In genomic region chr13:99593846-99594813, GRCm38 (mm10) we compare ENCODE assay signal across 14 mouse cellular contexts.
A peak's percentile ranks its signal among the peaks of the same experiment; 100 is the strongest.
DNase-seq lines count a peak whose midpoint lies in the region; ATAC-seq and TF ChIP-seq lines count a peak whose summit lies in the region.
"Had no signal": no experiment of that assay in that cellular context is flagged by ENCODE, and none has a peak within 500 bp of the region (broad histone marks: within the 10 kb centered on the region; RNA-seq: fewer than 3 reads in every experiment).

No protein-coding gene starts in this region.

- no peak overlapping the region for H3K9ac ChIP-seq in hindbrain, embryonic 13.5 days
- H3K9ac ChIP-seq in midbrain, embryonic 16.5 days (ENCODE audit: low read depth, low read length), result 0 out of 2 replicates have a peak overlapping the region, but pooled peaks have one; percentile 7
- H3K9ac ChIP-seq: liver, embryonic 15.5 days had no signal

- peak; percentile 73 for ATAC-seq in hindbrain, embryonic 13.5 days (ENCODE audit: low FRiP score)
- peak; percentile 75 for ATAC-seq in midbrain, embryonic 16.5 days

- TF ChIP-seq POLR2A in brain, embryonic 14.5 days (IDR thresholded peaks at IDR 0.05; ENCODE audit: borderline replicate concordance, extremely low read depth, insufficient read depth, insufficient read length, poor library complexity, severe bottlenecking), result no peak

- H3K27ac ChIP-seq in forebrain, embryonic 10.5 days, result peak overlapping the region; percentile 32; the same call in 1 of the 2 replicates
- H3K27ac ChIP-seq in hindbrain, embryonic 13.5 days, result peak overlapping the region; percentile 74
- H3K27ac ChIP-seq in midbrain, embryonic 16.5 days (ENCODE audit: low read length), result peak overlapping the region; percentile 31
- H3K27ac ChIP-seq: liver, embryonic 15.5 days had no signal

- H3K4me3 ChIP-seq in forebrain, embryonic 10.5 days, result no peak overlapping the region
- no peak overlapping the region; the same call in 1 of the 2 replicates for H3K4me3 ChIP-seq in hindbrain, embryonic 13.5 days
- peak overlapping the region; percentile 5; the same call in 1 of the 2 replicates for H3K4me3 ChIP-seq in midbrain, embryonic 16.5 days (ENCODE audit: low read depth, low read length)
- H3K4me3 ChIP-seq: liver, embryonic 15.5 days had no signal

- no peak for TF ChIP-seq CTCF in brain, embryonic 14.5 days (IDR thresholded peaks at IDR 0.05; ENCODE audit: borderline replicate concordance, extremely low read depth, insufficient read depth, insufficient read length)

- peak overlapping the region; percentile 25 for H3K4me2 ChIP-seq in hindbrain, embryonic 13.5 days
- H3K4me2 ChIP-seq in midbrain, embryonic 16.5 days (ENCODE audit: low read length), result peak overlapping the region; percentile 39
- H3K4me2 ChIP-seq: liver, embryonic 15.5 days had no signal

- H3K27me3 ChIP-seq in forebrain, embryonic 10.5 days (ENCODE audit: poor library complexity, severe bottlenecking), result peaks cover 12% of the 10 kb centered on the region; the same call in 1 of the 2 replicates
- no peaks in the 10 kb centered on the region for H3K27me3 ChIP-seq in hindbrain, embryonic 13.5 days
- H3K27me3 ChIP-seq in midbrain, embryonic 16.5 days (ENCODE audit: control insufficient read depth, insufficient read depth, low read depth, low read length), result no peaks in the 10 kb centered on the region
- H3K27me3 ChIP-seq: liver, embryonic 15.5 days had no signal

- peak; percentile 91 for DNase-seq in brain, embryonic 14.5 days (ENCODE audit: low read depth)
- DNase-seq in forebrain, embryonic 10.5 days (ENCODE audit: extremely low spot score, low spot score), result no peak
- DNase-seq in kidney, adult 11 months, result no peak
- no peak for DNase-seq in heart, postnatal 4 days
- no peak for DNase-seq in gastrocnemius, postnatal 10 days
- DNase-seq in adipocyte (ENCODE audit: low spot score), result no peak
- DNase-seq: adrenal gland, postnatal 14 days; heart, adult 18-20 months; heart, postnatal 36 days; layer of hippocampus, adult 9-11 months; right cerebral cortex, postnatal 25 days had no signal

- H3K36me3 ChIP-seq in forebrain, embryonic 10.5 days (replicated peaks), result no peaks in the 10 kb centered on the region
- H3K36me3 ChIP-seq in hindbrain, embryonic 13.5 days, result no peaks in the 10 kb centered on the region
- no peaks in the 10 kb centered on the region for H3K36me3 ChIP-seq in midbrain, embryonic 16.5 days (ENCODE audit: control insufficient read depth, insufficient read depth, low read length)
- H3K36me3 ChIP-seq: liver, embryonic 15.5 days had no signal

- H3K9me3 ChIP-seq in forebrain, embryonic 10.5 days, result no peaks in the 10 kb centered on the region
- no peaks in the 10 kb centered on the region for H3K9me3 ChIP-seq in hindbrain, embryonic 13.5 days
- H3K9me3 ChIP-seq in midbrain, embryonic 16.5 days (replicated peaks; ENCODE audit: control insufficient read depth, low read length, poor library complexity, severe bottlenecking), result no peaks in the 10 kb centered on the region
- H3K9me3 ChIP-seq: liver, embryonic 15.5 days had no signal

- H3K4me1 ChIP-seq in forebrain, embryonic 10.5 days, result peaks cover 23% of the 10 kb centered on the region
- peaks cover 25% of the 10 kb centered on the region for H3K4me1 ChIP-seq in hindbrain, embryonic 13.5 days (replicated peaks)
- peaks cover 20% of the 10 kb centered on the region for H3K4me1 ChIP-seq in midbrain, embryonic 16.5 days (ENCODE audit: control insufficient read depth, insufficient read depth, low read length)
- H3K4me1 ChIP-seq: liver, embryonic 15.5 days had no signal

- 49% methylated on average over 17 of the region's 17 CpGs for WGBS in forebrain, embryonic 10.5 days
- WGBS in hindbrain, embryonic 13.5 days, result 23% methylated on average over 17 of the region's 17 CpGs
- 19% methylated on average over 17 of the region's 17 CpGs for WGBS in midbrain, embryonic 16.5 days
